Mouse (Mus musculus) spleen, adult 2 months (tissue): ENCODE measurements around the gene Tfb1m. TPM values are rescaled to one million over a fixed set of nuclear protein-coding genes. Genes with fewer than 3 reads are reported as not detected.

Experiments used
- DNase-seq, 2 experiments: peaks; one replicate each; pipeline versions ENCODE4 v3.0.0 to v3.0.0-alpha.2; 2012 to 2021; ENCODE audit warnings: low spot score in 2 of 2, low read depth in 1 of 2
- H3K27ac ChIP-seq: fragments of 200-500 bp; 2 replicates; pipeline ENCODE4 v1.5.1; 2012; ENCODE audit warnings: low read length, inconsistent platforms; ENCODE audit not compliant: insufficient read depth
- H3K27me3 ChIP-seq: fragments of 200-500 bp; 2 replicates; pipeline ENCODE4 v1.6.1; 2012; ENCODE audit warnings: mild to moderate bottlenecking, moderate library complexity, low read length, inconsistent platforms; ENCODE audit not compliant: control insufficient read depth, insufficient read depth
- H3K36me3 ChIP-seq: fragments of 200-500 bp; 2 replicates; pipeline ENCODE4 v1.6.1; 2012; ENCODE audit warnings: mild to moderate bottlenecking, low read length, inconsistent platforms; ENCODE audit not compliant: control insufficient read depth, insufficient read depth
- H3K4me1 ChIP-seq: fragments of 200-500 bp; 2 replicates; pipeline ENCODE4 v1.6.1; 2011; ENCODE audit warnings: inconsistent platforms; ENCODE audit not compliant: control insufficient read depth, insufficient read depth, insufficient read length
- H3K4me3 ChIP-seq: fragments of 200-500 bp; 2 replicates; pipeline ENCODE4 v1.5.1; 2011; ENCODE audit warnings: mild to moderate bottlenecking, inconsistent platforms; ENCODE audit not compliant: insufficient read depth, insufficient read length; ENCODE audit errors: extremely low read depth
- CTCF ChIP-seq: fragments of 200-500 bp; IDR thresholded peaks from 2 replicates; pipeline ENCODE4 v1.5.1; 2011; ENCODE audit warnings: mild to moderate bottlenecking, inconsistent platforms; ENCODE audit not compliant: insufficient read depth, insufficient read length, insufficient replicate concordance; ENCODE audit errors: extremely low read depth
- POLR2A ChIP-seq: fragments of 200-500 bp; IDR thresholded peaks from 2 replicates; pipeline ENCODE4 v1.6.1; 2011; ENCODE audit warnings: low read depth, low read length, inconsistent platforms
- WGBS: fragments of 180-500 bp; shearing (Covaris S2); methylation state at CpG from one replicate; pipeline ENCODE4 v1.1.7; 2018; 5-methylcytosine and 5-hydroxymethylcytosine counted together
- polyA plus RNA-seq: library from polyadenylated mRNA; depleted of rRNA; stranded (reverse); fragments of >200 nt; gene quantifications from 2 replicates; pipeline ENCODE4 v1.2.3, GENCODE M21; 2012

Gene Tfb1m
- polyA plus RNA-seq, 1 experiment, result 1.3 TPM

GRCm38 (mm10) chr17:3499468-3499867 is 58.1 kb downstream of the Tfb1m start:
- no peaks in the 10 kb centered on the region for H3K36me3 ChIP-seq
- TF ChIP-seq CTCF, result no peak
- no peak for TF ChIP-seq POLR2A
- WGBS, result 89% methylated on average over 8 of the region's 8 CpGs

GRCm38 (mm10) chr17:3498580-3498979 is 59.0 kb downstream of the Tfb1m start:
- DNase-seq, result no peak
- Histone ChIP-seq H3K27me3 (no peaks in the 10 kb centered on the region), H3K27ac (no peak overlapping the region), H3K4me1 (no peaks in the 10 kb centered on the region), H3K4me3 (no peak overlapping the region), H3K36me3 (no peaks in the 10 kb centered on the region)
- 91% methylated on average over 3 of the region's 3 CpGs for WGBS
- no peak for TF ChIP-seq CTCF
- TF ChIP-seq POLR2A, result no peak

More at GRCm38 (mm10) chr17:3499468-3499867, 58.1 kb downstream of the Tfb1m start:
- no peak for DNase-seq
- Histone ChIP-seq H3K27ac (no peak overlapping the region), H3K4me1 (no peaks in the 10 kb centered on the region), H3K4me3 (no peak overlapping the region), H3K27me3 (no peaks in the 10 kb centered on the region)

GRCm38 (mm10) chr17:3498086-3498485 is 59.5 kb downstream of the Tfb1m start:
- no peak overlapping the region for H3K4me3 ChIP-seq
- no peak for DNase-seq
- no peaks in the 10 kb centered on the region for H3K36me3 ChIP-seq
- TF ChIP-seq CTCF, result peak; percentile 20; the same call in 1 of the 2 replicates
- no peak for TF ChIP-seq POLR2A
- no peaks in the 10 kb centered on the region for H3K4me1 ChIP-seq
- no peaks in the 10 kb centered on the region for H3K27me3 ChIP-seq
- WGBS, result 45% methylated on average over 3 of the region's 3 CpGs
- H3K27ac ChIP-seq, result no peak overlapping the region

- no peaks in the 10 kb centered on the region for H3K4me1 ChIP-seq
- no peak overlapping the region for H3K27ac ChIP-seq
- H3K4me3 ChIP-seq, result no peak overlapping the region
- DNase-seq, result no peak
- no peaks in the 10 kb centered on the region for H3K36me3 ChIP-seq
- H3K27me3 ChIP-seq, result no peaks in the 10 kb centered on the region
- whole genome bisulfite sequencing, result 97% methylated on average over 3 of the region's 3 CpGs
- TF ChIP-seq CTCF (no peak), POLR2A (no peak)
Measured at GRCm38 (mm10) chr17:3496080-3496479, 61.5 kb downstream of the Tfb1m start.

- Histone ChIP-seq H3K27me3 (no peaks in the 10 kb centered on the region), H3K4me3 (no peak overlapping the region), H3K27ac (no peak overlapping the region), H3K4me1 (no peaks in the 10 kb centered on the region), H3K36me3 (no peaks in the 10 kb centered on the region)
- no peak for TF ChIP-seq CTCF
- TF ChIP-seq POLR2A, result no peak
- no peak for DNase-seq
- WGBS, result 85% methylated on average over 2 of the region's 2 CpGs
Measured at GRCm38 (mm10) chr17:3495576-3495975, 62.0 kb downstream of the Tfb1m start.

- Histone ChIP-seq H3K4me1 (no peaks in the 10 kb centered on the region), H3K36me3 (no peaks in the 10 kb centered on the region), H3K27ac (no peak overlapping the region), H3K4me3 (no peak overlapping the region), H3K27me3 (no peaks in the 10 kb centered on the region)
- WGBS, result 92% methylated on average over 6 of the region's 6 CpGs
- TF ChIP-seq CTCF (no peak), POLR2A (no peak)
- no peak for DNase-seq
Measured at GRCm38 (mm10) chr17:3491667-3492066, 65.9 kb downstream of the Tfb1m start.

GRCm38 (mm10) chr17:3491065-3491464 is 66.5 kb downstream of the Tfb1m start:
- DNase-seq, result no peak
- Histone ChIP-seq H3K36me3 (no peaks in the 10 kb centered on the region), H3K27me3 (no peaks in the 10 kb centered on the region), H3K4me3 (no peak overlapping the region), H3K4me1 (no peaks in the 10 kb centered on the region), H3K27ac (no peak overlapping the region)
- WGBS, result 23% methylated on average over 5 of the region's 5 CpGs
- TF ChIP-seq CTCF (no peak), POLR2A (no peak)
